Mouse (Mus musculus) myocyte (in vitro differentiated cells): ENCODE results near the gene Tmem219.

Experiments
- CEBPB ChIP-seq: IDR thresholded peaks from 2 replicates; pipeline ENCODE4 v1.6.1; 2011; ENCODE audit warnings: mild to moderate bottlenecking, moderate library complexity; ENCODE audit not compliant: poor library complexity, insufficient read depth, severe bottlenecking
- E2F4 ChIP-seq: IDR thresholded peaks from one replicate; pipeline ENCODE4 v1.6.1; 2011; ENCODE audit warnings: mild to moderate bottlenecking, control low read depth, moderate library complexity; ENCODE audit not compliant: insufficient read depth
- MAX ChIP-seq: IDR thresholded peaks from one replicate; pipeline ENCODE4 v1.6.1; 2011; ENCODE audit warnings: low read depth, mild to moderate bottlenecking, control low read depth
- MYOD1 ChIP-seq, 3 experiments: IDR thresholded peaks; one replicate each; pipeline ENCODE4 v1.6.1; 2011; ENCODE audit warnings: control low read depth in 2 of 3, low read depth in 2 of 3, mild to moderate bottlenecking in 2 of 3, moderate library complexity in 1 of 3; ENCODE audit not compliant: insufficient read length in 2 of 3, control insufficient read depth in 1 of 3
- MYOG ChIP-seq, 3 experiments: IDR thresholded peaks; one replicate each; pipeline ENCODE4 v1.6.1; 2011; ENCODE audit warnings: control low read depth in 2 of 3, low read depth in 2 of 3, mild to moderate bottlenecking in 2 of 3; ENCODE audit not compliant: insufficient read length in 2 of 3, control insufficient read depth in 1 of 3, insufficient read depth in 1 of 3
- POLR2A ChIP-seq: IDR thresholded peaks from one replicate; pipeline ENCODE4 v1.6.1; 2011; ENCODE audit warnings: low read depth, mild to moderate bottlenecking, control low read depth, moderate library complexity; ENCODE audit not compliant: insufficient read length
- POLR2AphosphoS2 ChIP-seq: IDR thresholded peaks from one replicate; pipeline ENCODE4 v1.6.1; 2011; ENCODE audit warnings: low read depth, control low read depth; ENCODE audit not compliant: insufficient read length
- REST ChIP-seq: IDR thresholded peaks from one replicate; pipeline ENCODE4 v1.6.1; 2011; ENCODE audit warnings: mild to moderate bottlenecking, control low read depth, moderate library complexity; ENCODE audit not compliant: insufficient read depth, insufficient read length
- SRF ChIP-seq: IDR thresholded peaks from one replicate; pipeline ENCODE4 v1.6.1; 2011; ENCODE audit warnings: low read depth; ENCODE audit not compliant: control insufficient read depth, insufficient read length
- TCF12 ChIP-seq: IDR thresholded peaks from one replicate; pipeline ENCODE4 v1.6.1; 2011; ENCODE audit warnings: mild to moderate bottlenecking, control low read depth; ENCODE audit not compliant: poor library complexity, insufficient read depth, severe bottlenecking
- TCF3 ChIP-seq: IDR thresholded peaks from one replicate; pipeline ENCODE4 v1.6.1; 2011; ENCODE audit warnings: low read depth, control low read depth; ENCODE audit not compliant: insufficient read length
- USF1 ChIP-seq: IDR thresholded peaks from one replicate; pipeline ENCODE4 v1.6.1; 2011; ENCODE audit warnings: low read depth, mild to moderate bottlenecking, control low read depth, moderate library complexity

DNA sequence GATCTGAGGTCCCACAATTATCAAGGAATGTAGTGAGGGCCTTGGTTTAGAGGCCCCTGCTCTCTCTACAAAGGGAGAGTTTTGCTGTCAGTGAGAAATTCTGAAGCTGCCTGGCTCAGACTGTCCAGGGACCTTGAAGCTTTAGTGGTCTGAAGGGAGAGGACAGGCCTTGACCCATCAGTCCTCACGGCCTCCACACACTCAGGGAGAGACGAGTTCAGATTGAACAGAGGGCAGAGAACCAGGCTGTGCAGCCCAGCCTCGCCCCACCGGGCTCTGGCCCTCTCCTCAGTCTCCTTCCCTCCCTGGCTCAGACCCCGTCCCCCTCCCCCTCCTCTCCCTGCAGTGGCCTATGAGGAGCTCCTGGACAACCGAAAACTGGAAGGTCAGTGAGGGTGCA lies 44.6 kb upstream of the Tmem219 start:
- no peak for TF ChIP-seq POLR2AphosphoS2
- TF ChIP-seq TCF3, result no peak
- no peak for TF ChIP-seq POLR2A
- TF ChIP-seq CEBPB, result no peak
- no peak for TF ChIP-seq MYOD1 (IDR thresholded peaks at IDR 0.05; ENCODE audit: control insufficient read depth in 1 of 3, insufficient read length in 2 of 3, low read depth in 2 of 3)
- TF ChIP-seq USF1, result no peak
- no peak for TF ChIP-seq MAX
- TF ChIP-seq E2F4, result no peak
- no peak for TF ChIP-seq TCF12
- TF ChIP-seq MYOG (IDR thresholded peaks at IDR 0.05; ENCODE audit: control insufficient read depth in 1 of 3, insufficient read depth in 1 of 3, insufficient read length in 2 of 3, low read depth in 2 of 3), result no peak
- no peak for TF ChIP-seq REST
- TF ChIP-seq SRF, result no peak
